ENCODE assay signal across 15 mouse cellular contexts in the genomic region with DNA sequence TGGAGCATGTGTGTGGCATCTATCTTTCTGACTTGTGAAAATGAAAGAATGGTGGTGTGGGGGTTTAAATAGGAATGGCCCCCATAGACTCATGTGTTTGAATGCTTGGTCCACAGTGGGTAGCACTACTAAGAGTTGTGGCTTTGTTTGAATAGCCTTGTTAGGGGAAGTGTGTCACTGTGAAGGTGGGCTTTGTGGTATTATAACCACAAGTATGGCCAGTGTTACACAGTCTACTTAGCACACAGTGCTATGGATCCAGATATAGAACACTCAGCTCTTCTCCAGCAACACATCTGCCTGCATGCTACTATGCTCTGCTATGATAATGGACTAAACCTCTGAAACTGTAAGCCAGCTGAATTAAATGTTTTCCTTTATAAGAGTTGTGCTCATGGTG.
"Had no signal": no experiment of that assay in that cellular context is flagged by ENCODE, and none has a peak within 500 bp of the region (broad histone marks: within the 10 kb centered on the region; RNA-seq: fewer than 3 reads in every experiment).

No protein-coding gene starts in this region.

- ATAC-seq: hindbrain, postnatal 0 days; intestine, embryonic 16.5 days; liver, embryonic 12.5 days had no signal

- DNase-seq: gastrocnemius, postnatal 14 days; gastrocnemius, postnatal 36 days; heart, adult 2 months; heart, postnatal 10 days; heart, postnatal 4 days; kidney, adult 11 months; kidney, adult 2 months; kidney, adult 9 months; kidney, postnatal 14 days; kidney, postnatal 36 days; layer of hippocampus, adult 9-11 months; layer of hippocampus, postnatal 36 days had no signal
